Mouse (Mus musculus) cortical plate, adult 2 months (tissue): ENCODE measurements around the gene Slc38a7.

Source experiments
- CTCF ChIP-seq: fragments of 200-500 bp; IDR thresholded peaks from 2 replicates; pipeline ENCODE4 v1.5.1; 2011; ENCODE audit warnings: mild to moderate bottlenecking, control low read depth, low read length; ENCODE audit not compliant: insufficient read depth; ENCODE audit errors: extremely low read depth
- POLR2A ChIP-seq: fragments of 200-500 bp; IDR thresholded peaks from 2 replicates; pipeline ENCODE4 v1.6.1; 2011; ENCODE audit warnings: mild to moderate bottlenecking, low read length, control low read depth; ENCODE audit not compliant: insufficient read depth; ENCODE audit errors: extremely low read depth

DNA sequence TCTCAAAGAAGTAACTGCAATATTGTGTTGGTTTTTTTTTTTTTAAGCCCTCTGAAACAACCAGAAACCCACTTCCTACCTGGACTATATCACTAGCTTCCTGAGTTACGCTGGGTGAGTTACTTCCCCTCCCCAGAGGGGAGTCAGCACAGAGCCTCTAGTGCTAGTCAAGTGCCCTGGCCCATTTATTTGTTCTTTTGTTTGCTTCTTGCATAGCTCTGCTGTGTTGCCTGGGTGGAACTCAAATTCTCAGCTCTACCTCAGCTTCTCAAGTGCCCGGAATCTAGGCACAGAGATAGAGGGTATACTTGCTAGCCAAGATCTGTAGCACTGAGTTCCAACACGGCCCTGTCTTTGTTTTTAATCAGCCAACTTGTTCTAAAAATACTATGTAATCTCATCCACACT, 43.2 kb downstream of the Slc38a7 start:
- TF ChIP-seq POLR2A, result no peak
- no peak for TF ChIP-seq CTCF
